Mouse (Mus musculus): ENCODE results near the gene Hist1h2ai. TPM values are rescaled to one million over a fixed set of nuclear protein-coding genes. Genes with fewer than 3 reads are reported as not detected.

Hist1h2ai gene
- polyA plus RNA-seq, 1 experiment from 2014 or later: 22.9 TPM

Other genes starting within 250 kb of the Hist1h2ai start
- gene Nkapl, start 247.9 kb upstream of the Hist1h2ai start, polyA plus RNA-seq (2016; fragmentation: Nextera tagmentation; extraction: Ambion mirVana): 2.0 and 2.5 TPM in 2 replicates
- 4.2 and 4.4 TPM in 2 replicates for gene Zkscan4, start 237.5 kb upstream of the Hist1h2ai start, polyA plus RNA-seq (2016; fragmentation: Nextera tagmentation; extraction: Ambion mirVana)
- 1.7 TPM in 1 of 2 replicates, not detected in the other for gene Gm10065, start 237.0 kb upstream of the Hist1h2ai start, polyA plus RNA-seq (2016; fragmentation: Nextera tagmentation; extraction: Ambion mirVana)
- 0.16 and 0.39 TPM in 2 replicates for gene AK157302, start 221.2 kb upstream of the Hist1h2ai start, polyA plus RNA-seq (2016; fragmentation: Nextera tagmentation; extraction: Ambion mirVana)
- 5.3 and 6.4 TPM in 2 replicates for gene Gm11273, start 215.0 kb upstream of the Hist1h2ai start, polyA plus RNA-seq (2016; fragmentation: Nextera tagmentation; extraction: Ambion mirVana)
- 5.0 and 6.7 TPM in 2 replicates for gene Zkscan8, start 185.3 kb upstream of the Hist1h2ai start, polyA plus RNA-seq (2016; fragmentation: Nextera tagmentation; extraction: Ambion mirVana)
- 0.29 TPM in 1 of 2 replicates, not detected in the other for gene Olfr1366, start 173.6 kb upstream of the Hist1h2ai start, polyA plus RNA-seq (2016; fragmentation: Nextera tagmentation; extraction: Ambion mirVana)
- not detected in 2 replicates for gene Olfr1535, start 156.5 kb upstream of the Hist1h2ai start, polyA plus RNA-seq (2016; fragmentation: Nextera tagmentation; extraction: Ambion mirVana)
- not detected in 2 replicates for gene Olfr1364, start 134.7 kb upstream of the Hist1h2ai start, polyA plus RNA-seq (2016; fragmentation: Nextera tagmentation; extraction: Ambion mirVana)
- not detected in 2 replicates for gene Olfr1362, start 102.4 kb upstream of the Hist1h2ai start, polyA plus RNA-seq (2016; fragmentation: Nextera tagmentation; extraction: Ambion mirVana)
- gene Olfr11, start 73.9 kb upstream of the Hist1h2ai start, polyA plus RNA-seq (2016; fragmentation: Nextera tagmentation; extraction: Ambion mirVana): not detected in 2 replicates
- gene Olfr1361, start 53.0 kb upstream of the Hist1h2ai start, polyA plus RNA-seq (2016; fragmentation: Nextera tagmentation; extraction: Ambion mirVana): not detected in 2 replicates
- not detected in 2 replicates for gene Olfr1360, start 39.0 kb upstream of the Hist1h2ai start, polyA plus RNA-seq (2016; fragmentation: Nextera tagmentation; extraction: Ambion mirVana)
- gene Olfr1359, start 18.3 kb upstream of the Hist1h2ai start, polyA plus RNA-seq (2016; fragmentation: Nextera tagmentation; extraction: Ambion mirVana): not detected in 2 replicates
- 2.2 TPM in 1 of 2 replicates, not detected in the other for gene Hist1h2bl, start 279 bp upstream of the Hist1h2ai start, polyA plus RNA-seq (2016; fragmentation: Nextera tagmentation; extraction: Ambion mirVana)
- 12.7 and 15.7 TPM in 2 replicates for gene Hist1h3h, start 1.2 kb downstream of the Hist1h2ai start, polyA plus RNA-seq (2016; fragmentation: Nextera tagmentation; extraction: Ambion mirVana)
- 5.2 and 6.1 TPM in 2 replicates for gene Hist1h2bm, start 5.6 kb downstream of the Hist1h2ai start, polyA plus RNA-seq (2016; fragmentation: Nextera tagmentation; extraction: Ambion mirVana)
- 0.58 and 0.85 TPM in 2 replicates for gene Hist1h4j, start 18.6 kb downstream of the Hist1h2ai start, polyA plus RNA-seq (2016; fragmentation: Nextera tagmentation; extraction: Ambion mirVana)
- 2.8 and 4.2 TPM in 2 replicates for gene Hist1h4k, start 34.1 kb downstream of the Hist1h2ai start, polyA plus RNA-seq (2016; fragmentation: Nextera tagmentation; extraction: Ambion mirVana)
- 14.0 and 21.0 TPM in 2 replicates for gene Hist1h2ak, start 37.4 kb downstream of the Hist1h2ai start, polyA plus RNA-seq (2016; fragmentation: Nextera tagmentation; extraction: Ambion mirVana)
- gene Hist1h2bn, start 37.7 kb downstream of the Hist1h2ai start, polyA plus RNA-seq (2016; fragmentation: Nextera tagmentation; extraction: Ambion mirVana): 1.0 and 3.4 TPM in 2 replicates
- gene Hist1h1b, start 64.2 kb downstream of the Hist1h2ai start, polyA plus RNA-seq (2016; fragmentation: Nextera tagmentation; extraction: Ambion mirVana): 39.0 and 41.1 TPM in 2 replicates
- 112 and 120 TPM in 2 replicates for gene Hist1h3i, start 66.9 kb downstream of the Hist1h2ai start, polyA plus RNA-seq (2016; fragmentation: Nextera tagmentation; extraction: Ambion mirVana)
- 9.9 and 11.4 TPM in 2 replicates for gene Hist1h2an, start 70.8 kb downstream of the Hist1h2ai start, polyA plus RNA-seq (2016; fragmentation: Nextera tagmentation; extraction: Ambion mirVana)
- gene Hist1h2bp, start 71.0 kb downstream of the Hist1h2ai start, polyA plus RNA-seq (2016; fragmentation: Nextera tagmentation; extraction: Ambion mirVana): 2.4 and 3.3 TPM in 2 replicates
- gene Hist1h2bq, start 93.8 kb downstream of the Hist1h2ai start, polyA plus RNA-seq (2016; fragmentation: Nextera tagmentation; extraction: Ambion mirVana): 18.9 and 20.9 TPM in 2 replicates
- gene Hist1h2ao, start 94.0 kb downstream of the Hist1h2ai start, polyA plus RNA-seq (2016; fragmentation: Nextera tagmentation; extraction: Ambion mirVana): 2.3 TPM in 1 of 2 replicates, not detected in the other
- gene Hist1h4m, start 95.3 kb downstream of the Hist1h2ai start, polyA plus RNA-seq (2016; fragmentation: Nextera tagmentation; extraction: Ambion mirVana): not detected in 2 replicates
- gene Hist1h4n, start 115.8 kb downstream of the Hist1h2ai start, polyA plus RNA-seq (2016; fragmentation: Nextera tagmentation; extraction: Ambion mirVana): 9.7 and 10.0 TPM in 2 replicates
- gene Hist1h2ap, start 117.1 kb downstream of the Hist1h2ai start, polyA plus RNA-seq (2016; fragmentation: Nextera tagmentation; extraction: Ambion mirVana): 6,234 and 6,449 TPM in 2 replicates
- 19.3 and 21.2 TPM in 2 replicates for gene Hist1h2br, start 117.3 kb downstream of the Hist1h2ai start, polyA plus RNA-seq (2016; fragmentation: Nextera tagmentation; extraction: Ambion mirVana)
- gene Zfp184, start 228.7 kb downstream of the Hist1h2ai start, polyA plus RNA-seq (2016; fragmentation: Nextera tagmentation; extraction: Ambion mirVana): 20.6 and 24.7 TPM in 2 replicates

All from hindbrain, embryonic 10.5 days (tissue).